Mouse (Mus musculus) embryonic fibroblast, embryonic 13.5 days (primary cell): Measurements from ENCODE around the gene Ccl8. TPM values are rescaled to one million over a fixed set of nuclear protein-coding genes. Genes with fewer than 3 reads are reported as not detected.

Experiments used
- H3K27ac ChIP-seq: 2 replicates; pipeline ENCODE4 v1.5.1; 2012; ENCODE audit warnings: low read length, control low read depth, inconsistent platforms; ENCODE audit not compliant: insufficient read depth
- H3K4me1 ChIP-seq: 2 replicates; pipeline ENCODE4 v1.6.1; 2011; ENCODE audit warnings: low read length; ENCODE audit not compliant: control insufficient read depth, insufficient read depth
- H3K4me3 ChIP-seq: 2 replicates; pipeline ENCODE4 v1.5.1; 2011; ENCODE audit warnings: mild to moderate bottlenecking, control low read depth, low read length; ENCODE audit not compliant: insufficient read depth
- CTCF ChIP-seq: IDR thresholded peaks from 2 replicates; pipeline ENCODE4 v1.5.1; 2011; ENCODE audit warnings: mild to moderate bottlenecking, control low read depth, low read length, moderate library complexity, borderline replicate concordance; ENCODE audit not compliant: insufficient read depth
- POLR2A ChIP-seq: IDR thresholded peaks from 2 replicates; pipeline ENCODE4 v1.6.1; 2011; ENCODE audit warnings: low read depth, mild to moderate bottlenecking, control low read depth, low read length, moderate library complexity
- polyA plus RNA-seq: library from polyadenylated mRNA; stranded (reverse); fragments of >200 nt; gene quantifications from 2 replicates; pipeline ENCODE4 v1.2.4, GENCODE M21; 2011; ENCODE audit warnings: low read depth; ENCODE audit not compliant: missing spikeins, insufficient read length

The Ccl8 gene
- polyA plus RNA-seq, 1 experiment: not detected

DNA sequence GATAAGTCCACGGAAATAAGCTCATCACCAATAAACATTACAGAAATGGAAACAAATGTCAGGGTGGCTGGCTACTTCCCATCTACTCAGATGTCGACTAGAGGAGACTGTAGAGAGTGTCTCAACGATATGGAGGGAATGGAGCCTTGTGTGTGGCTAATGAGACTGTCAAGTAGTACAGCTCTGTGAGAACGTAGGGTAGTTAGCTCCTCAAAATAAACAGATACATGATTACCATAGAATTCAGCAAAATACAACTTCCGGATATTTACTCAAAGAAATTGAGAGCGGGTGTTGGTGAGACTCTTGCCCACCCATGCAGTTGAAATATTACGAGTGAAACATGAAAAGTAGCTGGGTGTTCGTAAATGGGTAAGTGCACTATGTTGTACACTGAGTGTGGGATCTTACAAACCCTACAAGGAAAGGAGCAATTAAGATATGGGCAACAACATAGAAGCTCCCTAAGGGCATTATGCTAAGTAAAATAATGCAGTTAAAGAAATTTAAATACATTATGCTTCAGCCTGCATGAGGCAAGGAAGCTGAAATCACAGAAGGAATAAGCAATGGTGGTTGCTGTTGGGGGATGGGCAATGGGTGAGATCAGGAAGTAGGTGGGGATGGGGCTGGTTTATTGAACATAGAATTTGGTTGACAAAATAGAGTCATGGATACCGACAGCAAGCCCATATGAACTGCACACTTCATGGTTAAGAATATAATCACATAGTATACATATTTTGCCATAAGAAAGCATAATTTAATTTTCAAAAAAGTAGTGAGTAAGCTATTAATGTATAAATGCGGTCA, 15.3 kb upstream of the Ccl8 start:
- no peak overlapping the region for H3K4me3 ChIP-seq
- TF ChIP-seq CTCF (no peak), POLR2A (no peak)
- H3K27ac ChIP-seq: no peak overlapping the region
- H3K4me1 ChIP-seq: no peaks in the 10 kb centered on the region

DNA sequence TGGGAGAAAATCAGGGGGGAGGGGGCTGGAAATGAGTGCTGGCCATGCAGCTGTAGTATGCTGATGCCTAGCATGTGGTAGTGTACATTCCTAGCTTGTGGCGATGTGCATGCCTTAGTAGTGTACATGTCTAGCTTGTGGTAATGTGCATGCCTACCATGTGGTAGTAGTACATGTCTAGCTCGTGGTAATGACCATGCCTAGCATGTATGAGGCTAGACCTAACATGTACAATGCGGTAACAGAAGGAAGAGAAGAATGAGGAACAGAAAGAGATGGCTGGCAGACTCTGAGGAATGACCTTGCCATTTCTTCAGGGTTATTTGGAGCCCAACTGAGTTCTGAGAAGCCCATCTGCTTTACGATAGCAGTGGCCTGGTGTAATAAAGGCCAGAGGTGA, 13.9 kb upstream of the Ccl8 start:
- no peaks in the 10 kb centered on the region for H3K4me1 ChIP-seq
- no peak overlapping the region for H3K27ac ChIP-seq
- no peak overlapping the region for H3K4me3 ChIP-seq
- TF ChIP-seq CTCF (no peak), POLR2A (no peak)

GRCm38 (mm10) chr11:82101529-82101928, 13.5 kb upstream of the Ccl8 start, which contains the start of gene Ccl12:
Gene Ccl12 (plus strand): TSS chr11:82101845.
- no peak within 1 kb of the TSS for H3K27ac ChIP-seq
- no peak for TF ChIP-seq CTCF
- TF ChIP-seq POLR2A: no peak
- H3K4me3 ChIP-seq: no peak within 1 kb of the TSS
- H3K4me1 ChIP-seq: no peaks in the 10 kb centered on the region

DNA sequence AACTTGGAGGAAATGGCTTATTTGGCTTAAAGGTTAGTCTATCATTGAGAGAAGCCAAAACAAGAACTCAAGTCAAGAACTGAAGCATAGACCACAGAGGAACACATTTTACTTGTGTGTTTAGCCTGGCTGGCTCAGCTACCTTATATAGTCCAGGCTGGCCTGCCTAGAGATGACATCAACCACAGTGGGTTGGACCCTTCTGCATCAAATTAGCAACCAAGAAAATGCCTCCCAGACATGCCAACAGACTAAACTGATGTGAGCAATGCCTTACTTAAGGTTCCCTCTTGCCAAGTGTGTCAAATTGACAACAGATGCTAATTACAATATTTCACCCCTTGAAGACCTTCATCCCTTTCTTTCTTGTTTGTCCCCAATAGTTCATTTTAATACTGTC, 5.4 kb upstream of the Ccl8 start:
- no peak for TF ChIP-seq CTCF
- no peak for TF ChIP-seq POLR2A
- Histone ChIP-seq H3K4me1 (no peaks in the 10 kb centered on the region), H3K27ac (no peak overlapping the region), H3K4me3 (no peak overlapping the region)

DNA sequence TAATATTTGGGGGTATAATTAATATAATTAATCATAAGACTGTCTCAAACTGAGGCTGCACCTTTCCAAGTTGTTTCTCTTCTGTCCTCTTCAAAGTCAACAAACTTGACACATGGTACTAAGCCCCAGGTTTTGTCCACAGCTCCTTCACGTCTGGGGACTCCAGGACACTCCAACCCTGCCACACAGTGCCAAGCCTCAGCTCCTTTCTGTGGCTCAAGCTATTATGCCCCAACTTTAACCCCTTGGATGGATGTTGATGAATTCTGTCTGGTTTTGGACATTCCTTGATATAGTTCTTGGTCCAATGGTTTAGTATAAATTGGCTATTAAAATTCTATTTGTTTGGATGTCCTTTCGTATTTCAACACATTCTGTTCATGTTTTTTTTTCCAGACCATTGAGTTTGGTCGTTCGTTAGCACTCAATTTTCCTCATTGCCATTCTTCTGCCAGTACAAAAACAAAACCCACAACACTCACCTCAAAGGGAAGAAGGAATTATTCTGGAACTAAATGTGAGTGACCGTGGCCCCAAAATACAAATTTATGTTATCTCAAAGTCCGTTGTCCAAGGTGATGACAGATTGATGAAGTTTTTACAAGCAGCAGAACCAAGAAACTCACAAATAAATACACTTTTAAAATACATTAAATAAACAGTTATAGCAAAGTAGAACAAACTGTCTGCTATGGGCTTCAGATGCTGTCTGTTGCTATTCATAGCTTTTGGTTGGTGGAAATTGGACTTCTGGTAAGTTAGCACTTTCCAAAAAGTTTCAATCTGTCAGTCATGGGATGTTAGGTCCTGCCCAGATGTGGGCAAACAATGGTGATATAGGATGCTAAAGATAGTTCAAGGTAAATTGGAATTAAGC, 4.4 kb upstream of the Ccl8 start:
- Histone ChIP-seq H3K4me1 (no peaks in the 10 kb centered on the region), H3K27ac (no peak overlapping the region), H3K4me3 (no peak overlapping the region)
- TF ChIP-seq CTCF: no peak
- TF ChIP-seq POLR2A: no peak

- TF ChIP-seq POLR2A: no peak
- no peak for TF ChIP-seq CTCF
- H3K27ac ChIP-seq: no peak overlapping the region
- H3K4me3 ChIP-seq: no peak overlapping the region
- H3K4me1 ChIP-seq: no peaks in the 10 kb centered on the region
These were observed 1.1 kb downstream of the Ccl8 start for GRCm38 (mm10) chr11:82116041-82116440.

DNA sequence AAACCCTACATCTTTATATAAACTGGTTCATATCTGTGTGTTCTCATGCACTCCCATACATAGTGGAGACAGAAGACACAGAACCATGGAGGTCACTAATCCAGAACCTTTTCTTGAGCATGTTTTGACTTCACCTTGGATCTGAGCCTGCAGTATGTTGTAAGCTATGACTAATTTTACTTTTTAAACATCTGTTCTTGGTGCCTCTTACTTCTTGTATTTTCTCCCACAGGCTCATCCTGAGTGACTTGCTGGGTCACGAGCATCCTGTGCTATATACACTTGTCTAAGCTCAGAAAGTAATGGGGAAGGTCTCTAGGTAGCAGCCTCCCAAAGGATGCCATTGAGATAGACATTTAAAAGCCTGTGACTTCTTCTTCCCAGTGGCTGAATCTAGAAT, 18.0 kb downstream of the Ccl8 start:
- H3K27ac ChIP-seq: no peak overlapping the region
- peaks cover 6% of the 10 kb centered on the region for H3K4me1 ChIP-seq
- no peak overlapping the region for H3K4me3 ChIP-seq
- TF ChIP-seq POLR2A (no peak), CTCF (no peak)

DNA sequence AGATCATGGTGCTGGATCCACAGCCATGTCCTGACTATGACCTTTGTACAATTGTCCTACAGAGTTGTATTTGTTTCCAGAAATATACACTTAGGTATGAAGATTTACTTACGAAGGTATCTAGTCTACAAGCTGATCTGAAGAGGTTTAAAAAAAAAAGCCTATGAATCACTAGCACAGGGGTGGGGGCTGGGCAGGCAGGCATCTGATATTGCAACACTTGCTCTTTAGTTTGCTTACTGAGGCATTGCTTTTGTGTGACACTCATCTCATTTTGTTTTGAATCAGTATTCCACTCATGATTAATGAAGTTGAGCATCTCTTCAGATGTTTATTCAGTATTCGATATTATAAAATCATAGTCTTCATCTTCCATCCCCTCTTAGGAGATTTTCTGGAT, 21.2 kb downstream of the Ccl8 start:
- H3K27ac ChIP-seq: peak overlapping the region; percentile 61; the same call in 1 of the 2 replicates
- no peak overlapping the region for H3K4me3 ChIP-seq
- no peak for TF ChIP-seq POLR2A
- peaks cover 20% of the 10 kb centered on the region for H3K4me1 ChIP-seq

GRCm38 (mm10) chr11:82139492-82140094, 24.6 kb downstream of the Ccl8 start:
- no peak overlapping the region for H3K4me3 ChIP-seq
- H3K4me1 ChIP-seq: peaks cover 20% of the 10 kb centered on the region
- peak overlapping the region; percentile 96 for H3K27ac ChIP-seq
- no peak; the same call in 1 of the 2 replicates for TF ChIP-seq POLR2A
- no peak for TF ChIP-seq CTCF

GRCm38 (mm10) chr11:82159126-82159525, 44.1 kb downstream of the Ccl8 start:
- TF ChIP-seq POLR2A (no peak), CTCF (no peak)
- Histone ChIP-seq H3K4me3 (no peak overlapping the region), H3K4me1 (peaks cover 4% of the 10 kb centered on the region; the same call in 1 of the 2 replicates), H3K27ac (no peak overlapping the region)
